Mouse (Mus musculus): ENCODE results near the gene Tmed3. TPM values are rescaled to one million over a fixed set of nuclear protein-coding genes. Genes with fewer than 3 reads are reported as not detected.

The Tmed3 gene
- polyA plus RNA-seq, 1 experiment from 2014 or later = 112 TPM

Other genes with a start within 250 kb of the Tmed3 start
- 0.05 TPM in 1 of 2 replicates, not detected in the other for gene Minar1, start 81.9 kb downstream of the Tmed3 start, polyA plus RNA-seq (2015; fragmentation: Nextera tagmentation; extraction: Ambion mirVana)
- gene Ankrd34c, start 33.4 kb upstream of the Tmed3 start, polyA plus RNA-seq (2015; fragmentation: Nextera tagmentation; extraction: Ambion mirVana) = not detected in 2 replicates
- gene Rasgrf1, start 204.8 kb upstream of the Tmed3 start, polyA plus RNA-seq (2015; fragmentation: Nextera tagmentation; extraction: Ambion mirVana) = 0.20 TPM in 1 of 2 replicates, not detected in the other